Mouse (Mus musculus): ENCODE measurements around the gene Pagr1a.

DNA sequence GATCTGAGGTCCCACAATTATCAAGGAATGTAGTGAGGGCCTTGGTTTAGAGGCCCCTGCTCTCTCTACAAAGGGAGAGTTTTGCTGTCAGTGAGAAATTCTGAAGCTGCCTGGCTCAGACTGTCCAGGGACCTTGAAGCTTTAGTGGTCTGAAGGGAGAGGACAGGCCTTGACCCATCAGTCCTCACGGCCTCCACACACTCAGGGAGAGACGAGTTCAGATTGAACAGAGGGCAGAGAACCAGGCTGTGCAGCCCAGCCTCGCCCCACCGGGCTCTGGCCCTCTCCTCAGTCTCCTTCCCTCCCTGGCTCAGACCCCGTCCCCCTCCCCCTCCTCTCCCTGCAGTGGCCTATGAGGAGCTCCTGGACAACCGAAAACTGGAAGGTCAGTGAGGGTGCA is 49.8 kb downstream of the Pagr1a start:
- TF ChIP-seq CTCF (IDR thresholded peaks at IDR 0.05) (no peak), EP300 (IDR thresholded peaks at IDR 0.05) (no peak)
